Mouse (Mus musculus) layer of hippocampus, adult 18-20 months (tissue): ENCODE measurements around the gene Fhod1. TPM values are rescaled to one million over a fixed set of nuclear protein-coding genes. Genes with fewer than 3 reads are reported as not detected.
A peak's percentile ranks its signal among the peaks of the same experiment; 100 is the strongest.
"Not testable (repeated sequence)": the region's sequence is repeated elsewhere in the genome, so short reads cannot be mapped to it uniquely, and the experiment has no call there.

ENCODE experiments used
- DNase-seq, 2 experiments: peaks; one replicate each; pipeline ENCODE4 v3.0.0; 2022; ENCODE audit warnings: low spot score in 2 of 2
- total RNA-seq, 2 experiments: library from RNA; stranded (reverse); gene quantifications; 2 replicates each; pipeline ENCODE4 v1.2.3; 2021

The Fhod1 gene
- total RNA-seq, 2 experiments from 2014 or later, result 2.0 to 3.4 TPM

- DNase-seq, result peak; percentile 92 to 95
Observed at GRCm38 (mm10) chr8:105297511-105298192, 50.1 kb downstream of the Fhod1 start, which contains the start of gene E2f4. Gene E2f4, plus strand, starts transcription at chr8:105297663.

GRCm38 (mm10) chr8:105295895-105296573 is 51.7 kb downstream of the Fhod1 start, which contains the start of gene Exoc3l:
Gene Exoc3l, minus strand, starts transcription at chr8:105296101.
- no peak for DNase-seq

GRCm38 (mm10) chr8:105295256-105295655 is 52.5 kb downstream of the Fhod1 start:
- no peak for DNase-seq

GRCm38 (mm10) chr8:105294776-105295175 is 53.0 kb downstream of the Fhod1 start:
- DNase-seq, result no peak

- no peak for DNase-seq
Observed at GRCm38 (mm10) chr8:105293405-105293804, 54.3 kb downstream of the Fhod1 start.

- DNase-seq, result no peak
Observed at GRCm38 (mm10) chr8:105292471-105292870, 55.3 kb downstream of the Fhod1 start.

GRCm38 (mm10) chr8:105291802-105292201 is 56.0 kb downstream of the Fhod1 start:
- DNase-seq, result not testable (repeated sequence)

- DNase-seq, result not testable (repeated sequence)
Observed at GRCm38 (mm10) chr8:105291364-105291763, 56.4 kb downstream of the Fhod1 start.

GRCm38 (mm10) chr8:105290554-105291314 is 57.0 kb downstream of the Fhod1 start:
- DNase-seq, result peak; percentile 59 to 79

- DNase-seq, result peak in 1 of 2 experiments; percentile 54
Observed at GRCm38 (mm10) chr8:105289805-105290460, 57.8 kb downstream of the Fhod1 start, which contains the start of gene 4931428F04Rik. Gene 4931428F04Rik, minus strand, starts transcription at chr8:105289864.

- DNase-seq, result peak; percentile 92 to 96
Observed at GRCm38 (mm10) chr8:105288958-105289732, 58.6 kb downstream of the Fhod1 start.

GRCm38 (mm10) chr8:105288231-105288630 is 59.5 kb downstream of the Fhod1 start:
- no peak for DNase-seq

- DNase-seq, result no peak
Observed at GRCm38 (mm10) chr8:105286907-105287306, 60.8 kb downstream of the Fhod1 start.

- no peak for DNase-seq
Observed at GRCm38 (mm10) chr8:105285514-105285913, 62.2 kb downstream of the Fhod1 start.

GRCm38 (mm10) chr8:105283074-105283473 is 64.7 kb downstream of the Fhod1 start:
- peak in 1 of 2 experiments; percentile 51 for DNase-seq

GRCm38 (mm10) chr8:105282239-105282638 is 65.5 kb downstream of the Fhod1 start:
- no peak for DNase-seq

GRCm38 (mm10) chr8:105281821-105282220 is 65.9 kb downstream of the Fhod1 start:
- no peak for DNase-seq

- DNase-seq, result no peak
Observed at GRCm38 (mm10) chr8:105280567-105280966, 67.2 kb downstream of the Fhod1 start.
